Mouse (Mus musculus) lung, postnatal 14 days (tissue): ENCODE measurements at regions not wholly inside any gene's neighbourhood (a gene's known extent, or its start where the extent isn't known, plus 50 kb on each side); places are given as distances from the start of the nearest gene placed in this dataset.

Source experiments
- DNase-seq: peaks from one replicate; pipeline ENCODE4 v3.0.0; 2021

- no peak for DNase-seq
Measured at GRCm38 (mm10) chr6:52368734-52369412, 55.6 kb downstream of the Evx1 start.

- no peak for DNase-seq
Measured at GRCm38 (mm10) chr6:52370806-52371360, 57.6 kb downstream of the Evx1 start.

GRCm38 (mm10) chr6:52379146-52379545, 65.8 kb downstream of the Evx1 start:
- DNase-seq: no peak

- no peak for DNase-seq
Measured at GRCm38 (mm10) chr6:52379588-52379987, 66.3 kb downstream of the Evx1 start.

- DNase-seq: no peak
Measured at GRCm38 (mm10) chr6:52385044-52385443, 71.7 kb downstream of the Evx1 start.

- no peak for DNase-seq
Measured at GRCm38 (mm10) chr6:52401404-52401803, 88.1 kb downstream of the Evx1 start.

GRCm38 (mm10) chr6:52409991-52410390, 96.7 kb downstream of the Evx1 start:
- DNase-seq: no peak

- no peak for DNase-seq
Measured at GRCm38 (mm10) chr6:52410711-52411110, 97.4 kb downstream of the Evx1 start.

- DNase-seq: no peak
Measured at GRCm38 (mm10) chr6:52411302-52411701, 98.0 kb downstream of the Evx1 start.

GRCm38 (mm10) chr6:52413639-52414038, 100.3 kb downstream of the Evx1 start:
- DNase-seq: no peak

- no peak for DNase-seq
Measured at GRCm38 (mm10) chr6:52415341-52415946, 102.1 kb downstream of the Evx1 start.

GRCm38 (mm10) chr6:52416491-52416890, 103.2 kb downstream of the Evx1 start:
- peak; percentile 41 for DNase-seq

- peak; percentile 61 for DNase-seq
Measured at GRCm38 (mm10) chr6:52417439-52418124, 104.3 kb downstream of the Evx1 start.

GRCm38 (mm10) chr6:52418451-52419170, 105.3 kb downstream of the Evx1 start:
- peak; percentile 70 for DNase-seq

- no peak for DNase-seq
Measured at GRCm38 (mm10) chr6:52420276-52420970, 107.1 kb downstream of the Evx1 start.

GRCm38 (mm10) chr6:52421771-52422170, 108.5 kb downstream of the Evx1 start:
- no peak for DNase-seq

- DNase-seq: no peak
Measured at GRCm38 (mm10) chr6:52422686-52423085, 109.4 kb downstream of the Evx1 start.

GRCm38 (mm10) chr6:52423581-52424107, 110.3 kb downstream of the Evx1 start:
- DNase-seq: no peak

GRCm38 (mm10) chr6:52424440-52424839, 111.1 kb downstream of the Evx1 start:
- no peak for DNase-seq

GRCm38 (mm10) chr6:52425082-52425481, 111.8 kb downstream of the Evx1 start:
- no peak for DNase-seq

GRCm38 (mm10) chr6:52428489-52429203, 115.3 kb downstream of the Evx1 start:
- DNase-seq: peak; percentile 12

- DNase-seq: peak; percentile 14
Measured at GRCm38 (mm10) chr6:52429204-52429552, 115.9 kb downstream of the Evx1 start.
